Mouse (Mus musculus): ENCODE measurements around the gene Mertk.

DNA sequence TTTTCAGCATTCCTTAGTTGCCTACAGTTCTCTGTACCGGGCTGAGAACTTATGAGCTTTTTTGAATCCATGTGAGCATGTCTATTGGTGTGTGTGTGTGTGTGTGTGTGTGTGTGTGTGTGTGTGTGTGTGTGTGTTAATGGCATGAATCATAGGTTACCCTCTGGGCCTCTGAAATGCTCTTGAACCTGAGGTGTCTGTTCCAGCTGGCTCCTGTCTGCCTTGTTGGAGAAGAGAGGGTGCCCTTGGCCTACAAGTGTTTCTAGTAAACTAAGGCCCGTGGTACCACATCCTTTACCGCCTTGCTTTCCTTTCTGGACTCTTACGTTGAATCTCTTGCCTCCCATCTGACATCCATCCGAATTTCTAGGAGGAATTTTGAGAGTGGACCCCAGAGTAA, 27.3 kb downstream of the Mertk start:
- no peak for TF ChIP-seq EP300 (IDR thresholded peaks at IDR 0.05; ENCODE audit: insufficient read depth, low read depth, low read length)
- TF ChIP-seq CTCF (IDR thresholded peaks at IDR 0.05; ENCODE audit: low read depth, low read length), result no peak
